Mouse (Mus musculus): ENCODE measurements around the gene Itpripl1. TPM values are rescaled to one million over a fixed set of nuclear protein-coding genes. Genes with fewer than 3 reads are reported as not detected.
"Not testable (repeated sequence)": the region's sequence is repeated elsewhere in the genome, so short reads cannot be mapped to it uniquely, and the experiment has no call there.

The Itpripl1 gene
- total and polyA plus RNA-seq, 3 experiments, result 22.7 to 27.3 TPM; not detected in 1

DNA sequence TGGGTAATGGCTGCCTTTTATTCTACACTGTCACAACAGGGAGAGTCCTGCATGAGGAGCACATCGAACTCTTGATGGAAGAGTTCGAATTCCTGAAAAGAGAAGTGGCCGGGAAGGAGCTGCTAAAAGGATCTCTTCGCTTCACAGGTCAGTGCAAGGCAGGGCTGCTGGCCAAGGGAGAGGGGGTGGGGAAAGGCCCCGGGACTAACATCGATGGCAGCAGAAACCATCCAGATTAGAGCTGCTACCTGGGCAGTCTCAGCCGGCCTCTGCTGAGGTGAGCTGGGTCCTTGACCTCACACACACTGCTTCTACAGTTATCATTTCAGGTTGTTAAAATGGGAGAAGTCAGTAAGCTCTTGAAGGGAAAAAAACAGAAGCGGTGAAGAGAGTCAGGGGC, 51.2 kb downstream of the Itpripl1 start:
- H3K79me2 ChIP-seq (ENCODE audit: control insufficient read depth, insufficient read depth, low read length, poor library complexity), result no peaks in the 10 kb centered on the region
- H3K36me3 ChIP-seq (ENCODE audit: control insufficient read depth in 1 of 2, insufficient read depth in 2 of 2, low read length in 2 of 2), result no peaks in the 10 kb centered on the region

DNA sequence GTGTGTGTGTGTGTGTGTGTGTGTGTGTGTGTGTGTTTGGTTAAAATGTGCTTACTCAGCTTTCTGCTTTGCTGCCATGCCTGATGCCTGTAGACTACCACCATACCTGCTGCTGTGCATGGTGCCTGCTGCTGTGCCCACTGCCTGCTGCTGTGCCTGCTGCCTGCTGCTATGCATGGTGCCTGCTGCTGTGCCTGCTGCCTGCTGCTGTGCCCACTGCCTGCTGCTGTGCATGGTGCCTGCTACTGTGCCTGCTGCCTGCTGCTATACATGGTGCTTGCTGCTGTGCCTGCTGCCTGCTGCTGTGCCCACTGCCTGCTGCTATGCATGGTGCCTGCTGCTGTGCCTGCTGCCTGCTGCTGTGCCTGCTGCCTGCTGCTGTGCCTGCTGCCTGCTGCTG, 53.1 kb downstream of the Itpripl1 start:
- H3K27me3 ChIP-seq (ENCODE audit: control insufficient read depth in 1 of 2, insufficient read depth in 2 of 2, low read length in 2 of 2); H3K9ac ChIP-seq (ENCODE audit: control insufficient read depth, low read depth, low read length, poor library complexity, severe bottlenecking); H3K79me2 ChIP-seq (ENCODE audit: control insufficient read depth, insufficient read depth, low read length, poor library complexity); H3K27ac ChIP-seq (ENCODE audit: control insufficient read depth, low read depth, low read length); H3K4me1 ChIP-seq (ENCODE audit: control insufficient read depth in 1 of 2, insufficient read depth in 2 of 2, low read length in 2 of 2); H3K9me3 ChIP-seq (replicated peaks; ENCODE audit: insufficient read depth, low read length); DNase-seq (ENCODE audit: low read depth, low spot score); H3K36me3 ChIP-seq (ENCODE audit: control insufficient read depth in 1 of 2, insufficient read depth in 2 of 2, low read length in 2 of 2); H3K4me3 ChIP-seq (ENCODE audit: control insufficient read depth in 1 of 2, insufficient read depth in 1 of 2, low read depth in 2 of 2, low read length in 2 of 2): not testable (repeated sequence)
- peak; percentile 23; the same call in 1 of the 2 replicates for TF ChIP-seq MAFK (IDR thresholded peaks at IDR 0.05; ENCODE audit: borderline replicate concordance, low read depth, low read length)

More for the DNA sequence above, 51.2 kb downstream of the Itpripl1 start:
- DNase-seq (ENCODE audit: low read depth, low spot score), result no peak
- H3K27me3 ChIP-seq (ENCODE audit: control insufficient read depth in 1 of 2, insufficient read depth in 2 of 2, low read length in 2 of 2), result no peaks in the 10 kb centered on the region
- H3K9me3 ChIP-seq (replicated peaks; ENCODE audit: insufficient read depth, low read length), result no peaks in the 10 kb centered on the region
- no peak overlapping the region for H3K4me3 ChIP-seq (ENCODE audit: control insufficient read depth in 1 of 2, insufficient read depth in 1 of 2, low read depth in 2 of 2, low read length in 2 of 2)
- H3K4me1 ChIP-seq (ENCODE audit: control insufficient read depth in 1 of 2, insufficient read depth in 2 of 2, low read length in 2 of 2), result no peaks in the 10 kb centered on the region
- no peak overlapping the region for H3K9ac ChIP-seq (ENCODE audit: control insufficient read depth, low read depth, low read length, poor library complexity, severe bottlenecking)
- no peak overlapping the region for H3K27ac ChIP-seq (ENCODE audit: control insufficient read depth, low read depth, low read length)
- TF ChIP-seq MYC (IDR thresholded peaks at IDR 0.05; ENCODE audit: low read depth, low read length), result no peak
- TF ChIP-seq KAT2A (conservative IDR thresholded peaks at IDR 0.05; ENCODE audit: low read depth, low read length), result no peak
- no peak for TF ChIP-seq USF2 (IDR thresholded peaks at IDR 0.05; ENCODE audit: borderline replicate concordance in 1 of 2, insufficient read depth in 1 of 2, low read depth in 1 of 2, low read length in 2 of 2)
- TF ChIP-seq MAFK (IDR thresholded peaks at IDR 0.05; ENCODE audit: borderline replicate concordance, low read depth, low read length), result no peak
- no peak for TF ChIP-seq TBP (IDR thresholded peaks at IDR 0.05; ENCODE audit: low read depth, low read length)
- no peak for TF ChIP-seq EP300 (IDR thresholded peaks at IDR 0.05; ENCODE audit: low read depth in 1 of 2, low read length in 2 of 2)
- TF ChIP-seq POLR2A (IDR thresholded peaks at IDR 0.05; ENCODE audit: control insufficient read depth in 1 of 2, insufficient read depth in 1 of 2, low read depth in 1 of 2, low read length in 2 of 2, poor library complexity in 1 of 2), result no peak
- TF ChIP-seq SMC3 (IDR thresholded peaks at IDR 0.05; ENCODE audit: low read depth, low read length), result no peak
- no peak for TF ChIP-seq CHD1 (IDR thresholded peaks at IDR 0.05; ENCODE audit: low read depth, low read length)
- no peak for TF ChIP-seq BHLHE40 (IDR thresholded peaks at IDR 0.05; ENCODE audit: borderline replicate concordance, low read depth, low read length)
- TF ChIP-seq MYB (IDR thresholded peaks at IDR 0.05; ENCODE audit: low read depth, low read length), result no peak

Other genes starting within 250 kb of the Itpripl1 start
- gene Sppl2a, start 210.2 kb downstream of the Itpripl1 start, total RNA-seq (2012; rRNA removed), result 16.6 and 17.5 TPM in 2 replicates
- gene Sppl2a, start 210.2 kb downstream of the Itpripl1 start, polyA plus RNA-seq (2012; ENCODE audit: insufficient read depth in 1 of 2, insufficient read length in 2 of 2, low read depth in 1 of 2, low replicate concordance in 2 of 2, missing spikeins in 1 of 2), result 10 to 100 TPM in 1 of 2 experiments, not detected in 1; 12.1 TPM
- gene Ap4e1, start 134.7 kb downstream of the Itpripl1 start, total RNA-seq (2012; rRNA removed), result 9.4 and 10.5 TPM in 2 replicates
- gene Ap4e1, start 134.7 kb downstream of the Itpripl1 start, polyA plus RNA-seq (2012; ENCODE audit: insufficient read depth in 1 of 2, insufficient read length in 2 of 2, low read depth in 1 of 2, low replicate concordance in 2 of 2, missing spikeins in 1 of 2), result 1 to 10 TPM in 1 of 2 experiments, not detected in 1; 9.4 TPM
- 22.7 and 23.7 TPM in 2 replicates for gene Blvra, start 72.8 kb downstream of the Itpripl1 start, total RNA-seq (2012; rRNA removed)
- gene Blvra, start 72.8 kb downstream of the Itpripl1 start, polyA plus RNA-seq (2012; ENCODE audit: insufficient read depth in 1 of 2, insufficient read length in 2 of 2, low read depth in 1 of 2, low replicate concordance in 2 of 2, missing spikeins in 1 of 2), result 10 to 100 TPM in 1 of 2 experiments, not detected in 1; 18.7 TPM
- gene Ncaph, start 9.5 kb downstream of the Itpripl1 start, total RNA-seq (2012; rRNA removed), result 37.5 and 41.5 TPM in 2 replicates
- 10 to 100 TPM in 1 of 2 experiments, not detected in 1; 49.4 TPM for gene Ncaph, start 9.5 kb downstream of the Itpripl1 start, polyA plus RNA-seq (2012; ENCODE audit: insufficient read depth in 1 of 2, insufficient read length in 2 of 2, low read depth in 1 of 2, low replicate concordance in 2 of 2, missing spikeins in 1 of 2)
- 1.2 and 1.5 TPM in 2 replicates for gene 1810024B03Rik, start 64.8 kb upstream of the Itpripl1 start, total RNA-seq (2012; rRNA removed)
- gene 1810024B03Rik, start 64.8 kb upstream of the Itpripl1 start, polyA plus RNA-seq (2012; ENCODE audit: insufficient read depth in 1 of 2, insufficient read length in 2 of 2, low read depth in 1 of 2, low replicate concordance in 2 of 2, missing spikeins in 1 of 2), result 1 to 10 TPM in 1 of 2 experiments, not detected in 1; 1.9 TPM
- gene Snrnp200, start 64.9 kb upstream of the Itpripl1 start, total RNA-seq (2012; rRNA removed), result 114 and 122 TPM in 2 replicates
- 100 to 1,000 TPM in 1 of 2 experiments, 10 to 100 TPM in 1; 67.5 to 137 TPM for gene Snrnp200, start 64.9 kb upstream of the Itpripl1 start, polyA plus RNA-seq (2012; ENCODE audit: insufficient read depth in 1 of 2, insufficient read length in 2 of 2, low read depth in 1 of 2, low replicate concordance in 2 of 2, missing spikeins in 1 of 2)
- gene Ciao1, start 104.4 kb upstream of the Itpripl1 start, total RNA-seq (2012; rRNA removed), result 77.8 and 86.3 TPM in 2 replicates
- 10 to 100 TPM in 1 of 2 experiments, not detected in 1; 83.8 TPM for gene Ciao1, start 104.4 kb upstream of the Itpripl1 start, polyA plus RNA-seq (2012; ENCODE audit: insufficient read depth in 1 of 2, insufficient read length in 2 of 2, low read depth in 1 of 2, low replicate concordance in 2 of 2, missing spikeins in 1 of 2)
- gene Tmem127, start 104.5 kb upstream of the Itpripl1 start, total RNA-seq (2012; rRNA removed), result 8.3 and 10.3 TPM in 2 replicates
- 10 to 100 TPM in 1 of 2 experiments, not detected in 1; 16.6 TPM for gene Tmem127, start 104.5 kb upstream of the Itpripl1 start, polyA plus RNA-seq (2012; ENCODE audit: insufficient read depth in 1 of 2, insufficient read length in 2 of 2, low read depth in 1 of 2, low replicate concordance in 2 of 2, missing spikeins in 1 of 2)
- gene Stard7, start 126.8 kb upstream of the Itpripl1 start, total RNA-seq (2012; rRNA removed), result 87.9 and 88.0 TPM in 2 replicates
- gene Stard7, start 126.8 kb upstream of the Itpripl1 start, polyA plus RNA-seq (2012; ENCODE audit: insufficient read depth in 1 of 2, insufficient read length in 2 of 2, low read depth in 1 of 2, low replicate concordance in 2 of 2, missing spikeins in 1 of 2), result 100 to 1,000 TPM in 1 of 2 experiments, 10 to 100 TPM in 1; 87.7 to 134 TPM
- gene Dusp2, start 192.7 kb upstream of the Itpripl1 start, total RNA-seq (2012; rRNA removed), result 6.5 and 10.4 TPM in 2 replicates
- 10 to 100 TPM in 1 of 2 experiments, not detected in 1; 11.6 TPM for gene Dusp2, start 192.7 kb upstream of the Itpripl1 start, polyA plus RNA-seq (2012; ENCODE audit: insufficient read depth in 1 of 2, insufficient read length in 2 of 2, low read depth in 1 of 2, low replicate concordance in 2 of 2, missing spikeins in 1 of 2)
- gene Astl, start 195.2 kb upstream of the Itpripl1 start, total RNA-seq (2012; rRNA removed), result not detected in 2 replicates
- not detected for gene Astl, start 195.2 kb upstream of the Itpripl1 start, polyA plus RNA-seq (2012; ENCODE audit: insufficient read depth in 1 of 2, insufficient read length in 2 of 2, low read depth in 1 of 2, low replicate concordance in 2 of 2, missing spikeins in 1 of 2)
- gene Adra2b, start 219.8 kb upstream of the Itpripl1 start, total RNA-seq (2012; rRNA removed), result not detected in 2 replicates
- gene Adra2b, start 219.8 kb upstream of the Itpripl1 start, polyA plus RNA-seq (2012; ENCODE audit: insufficient read depth in 1 of 2, insufficient read length in 2 of 2, low read depth in 1 of 2, low replicate concordance in 2 of 2, missing spikeins in 1 of 2), result not detected